In genomic region chr11:94329270-94329891, GRCm38 (mm10) we compare ENCODE assay signal across 9 mouse cellular contexts. TPM values are rescaled to one million over a fixed set of nuclear protein-coding genes. Genes with fewer than 3 reads are reported as not detected.
DNase-seq lines count a peak whose midpoint lies in the region; ATAC-seq and TF ChIP-seq lines count a peak whose summit lies in the region.
"Had no signal": no experiment of that assay in that cellular context is flagged by ENCODE, and none has a peak within 500 bp of the region (broad histone marks: within the 10 kb centered on the region; RNA-seq: fewer than 3 reads in every experiment).

No protein-coding gene starts in this region.

- TF ChIP-seq EP300 in lung, postnatal 0 days (IDR thresholded peaks at IDR 0.05): peak; percentile 33

- 54% methylated on average over 4 of the region's 4 CpGs for WGBS in embryonic facial prominence, embryonic 14.5 days
- WGBS in lung, postnatal 0 days: 32% methylated on average over 4 of the region's 4 CpGs

- H3K4me2 ChIP-seq in embryonic facial prominence, embryonic 14.5 days (ENCODE audit: low read depth, low read length): peak overlapping the region; percentile 66; the same call in 1 of the 2 replicates
- peak overlapping the region; percentile 72; the same call in 1 of the 2 replicates for H3K4me2 ChIP-seq in lung, postnatal 0 days (replicated peaks; ENCODE audit: low read depth, low read length)

- peak; percentile 74 for TF ChIP-seq CTCF in lung, postnatal 0 days (IDR thresholded peaks at IDR 0.05)

- peaks cover 3% of the 10 kb centered on the region for H3K36me3 ChIP-seq in embryonic facial prominence, embryonic 14.5 days (ENCODE audit: control insufficient read depth, insufficient read depth, low read length)
- H3K36me3 ChIP-seq in lung, postnatal 0 days (ENCODE audit: insufficient read depth, low read length): peaks cover 2% of the 10 kb centered on the region; the same call in 1 of the 2 replicates

- H3K9me3 ChIP-seq in embryonic facial prominence, embryonic 14.5 days (ENCODE audit: control insufficient read depth, low read length): no peaks in the 10 kb centered on the region
- H3K9me3 ChIP-seq in lung, postnatal 0 days (ENCODE audit: low read length): no peaks in the 10 kb centered on the region

- peak overlapping the region; percentile 73; the same call in 1 of the 2 replicates for H3K4me3 ChIP-seq in embryonic facial prominence, embryonic 14.5 days (ENCODE audit: low read depth, low read length)
- H3K4me3 ChIP-seq in lung, postnatal 0 days (ENCODE audit: low read depth, low read length): 0 out of 2 replicates have a peak overlapping the region, but pooled peaks have one; percentile 78

- intact Hi-C loops in heart, postnatal 14 days (cut with DNase I): loop anchor here (2.0 kb wide), 1 partner anchor 75 kb away; no protein-coding TSS in a partner anchor

- no peak overlapping the region; the same call in 1 of the 2 replicates for H3K9ac ChIP-seq in embryonic facial prominence, embryonic 14.5 days (ENCODE audit: low read depth, low read length)
- no peak overlapping the region for H3K9ac ChIP-seq in lung, postnatal 0 days (replicated peaks; ENCODE audit: low read depth)

- peaks cover 24% of the 10 kb centered on the region for H3K4me1 ChIP-seq in embryonic facial prominence, embryonic 14.5 days (ENCODE audit: control insufficient read depth, insufficient read depth, low read length)
- H3K4me1 ChIP-seq in lung, postnatal 0 days (ENCODE audit: insufficient read depth, low read depth, low read length): peaks cover 12% of the 10 kb centered on the region

- no peak for ATAC-seq in embryonic facial prominence, embryonic 14.5 days (ENCODE audit: low read depth)
- ATAC-seq in lung, postnatal 0 days: no peak

- H3K27me3 ChIP-seq in embryonic facial prominence, embryonic 14.5 days (replicated peaks; ENCODE audit: control insufficient read depth, insufficient read depth, low read length): no peaks in the 10 kb centered on the region
- no peaks in the 10 kb centered on the region for H3K27me3 ChIP-seq in lung, postnatal 0 days (replicated peaks; ENCODE audit: insufficient read depth, low read length)

- 0 out of 2 replicates have a peak overlapping the region, but pooled peaks have one; percentile 98 for H3K27ac ChIP-seq in embryonic facial prominence, embryonic 14.5 days (replicated peaks; ENCODE audit: low read depth, low read length)
- 0 out of 2 replicates have a peak overlapping the region, but pooled peaks have one; percentile 99 for H3K27ac ChIP-seq in lung, postnatal 0 days (ENCODE audit: low read length)

- DNase-seq in CD4-positive helper T cell, adult 2 months (ENCODE audit: low read depth, low spot score): peak; percentile 37
- peak; percentile 60 for DNase-seq in R1 (ENCODE audit: low read depth, low spot score)
- peak; percentile 76 for DNase-seq in embryonic facial prominence, embryonic 14.5 days (ENCODE audit: low spot score)
- peak; percentile 52 to 65 for DNase-seq in heart, postnatal 14 days
- DNase-seq in layer of hippocampus, adult 8-10 months (ENCODE audit: low spot score in 2 of 2): peak; percentile 67 to 69
- DNase-seq in lung, postnatal 0 days (ENCODE audit: low spot score): peak; percentile 91
- peak; percentile 85 to 87 for DNase-seq in right cerebral cortex, postnatal 10 days (ENCODE audit: low spot score in 2 of 2)
- DNase-seq in c-Kit-positive CD71-positive TER-119-positive erythroid progenitor cells, embryonic 14.5 days (ENCODE audit: low spot score): no peak

RNA-seq across cellular contexts. Expression of gene Ankrd40, which starts 1.6 kb away (rescaled TPM):
- polyA plus RNA-seq in embryonic facial prominence, embryonic 14.5 days (2014; fragmentation: Nextera tagmentation; extraction: Ambion mirVana): 24.0 and 28.4 TPM in 2 replicates
- 100 to 1,000 TPM; 227 to 239 TPM for total RNA-seq in heart, postnatal 14 days (2021)
- total RNA-seq in layer of hippocampus, adult 8-10 months (2022): 100 to 1,000 TPM; 116 to 122 (median 119) TPM
- 33.3 and 33.6 TPM in 2 replicates for polyA plus RNA-seq in lung, postnatal 0 days (2015; fragmentation: Nextera tagmentation; extraction: Ambion mirVana)

RNA-seq across cellular contexts. Expression of gene Luc7l3, which starts 7.6 kb away (rescaled TPM):
- 88.8 and 91.4 TPM in 2 replicates for polyA plus RNA-seq in embryonic facial prominence, embryonic 14.5 days (2014; fragmentation: Nextera tagmentation; extraction: Ambion mirVana)
- total RNA-seq in heart, postnatal 14 days (2021): 10 to 100 TPM; 40.6 to 45.0 TPM
- 100 to 1,000 TPM; 101 to 126 (median 109) TPM for total RNA-seq in layer of hippocampus, adult 8-10 months (2022)
- 79.4 and 84.0 TPM in 2 replicates for polyA plus RNA-seq in lung, postnatal 0 days (2015; fragmentation: Nextera tagmentation; extraction: Ambion mirVana)

RNA-seq across cellular contexts. Expression of gene Gm21885, which starts 47.7 kb away (rescaled TPM):
- polyA plus RNA-seq in embryonic facial prominence, embryonic 14.5 days (2014; fragmentation: Nextera tagmentation; extraction: Ambion mirVana): 0.38 TPM in 1 of 2 replicates, not detected in the other
- not detected for total RNA-seq in heart, postnatal 14 days (2021)
- total RNA-seq in layer of hippocampus, adult 8-10 months (2022): not detected
- not detected in 2 replicates for polyA plus RNA-seq in lung, postnatal 0 days (2015; fragmentation: Nextera tagmentation; extraction: Ambion mirVana)
- polyA plus RNA-seq: frontal cortex, adult 2 months had no signal
